8 mouse cellular contexts compared by ENCODE assay signal in the genomic region with DNA sequence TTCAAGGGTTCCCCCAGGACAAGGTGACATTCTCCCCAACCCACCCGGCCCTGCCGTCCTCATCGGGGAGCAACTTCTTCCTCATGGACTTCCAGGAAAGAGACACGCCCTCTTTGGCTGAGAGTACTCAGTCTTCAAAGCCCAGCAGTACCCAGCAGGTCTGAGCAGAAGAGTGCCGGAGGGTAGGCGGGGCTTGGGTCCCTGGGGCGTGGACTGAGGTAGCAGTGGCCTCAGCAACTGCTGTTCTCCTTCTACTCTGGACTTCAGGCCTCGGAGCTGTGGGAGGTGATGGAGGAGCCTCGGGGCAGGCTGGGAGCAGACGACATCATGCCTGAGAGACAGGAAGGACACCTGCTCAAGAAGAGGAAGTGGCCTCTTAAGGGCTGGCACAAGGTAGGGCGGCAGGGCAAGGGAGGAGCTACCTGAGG. TPM values are rescaled to one million over a fixed set of nuclear protein-coding genes. Genes with fewer than 3 reads are reported as not detected.
DNase-seq lines count a peak whose midpoint lies in the region; ATAC-seq and TF ChIP-seq lines count a peak whose summit lies in the region.

No protein-coding gene starts in this region.

- no peak for TF ChIP-seq EP300 in heart, adult 2 months (IDR thresholded peaks at IDR 0.05; ENCODE audit: insufficient read depth, low read depth, low read length)

- H3K79me2 ChIP-seq in heart, adult 2 months (replicated peaks; ENCODE audit: control insufficient read depth, insufficient read depth, low read length): no peaks in the 10 kb centered on the region

- no peak for ATAC-seq in heart, embryonic 11.5 days (replicated peaks; ENCODE audit: insufficient number of reproducible peaks, low FRiP score, low TSS enrichment)
- no peak for ATAC-seq in hindbrain, embryonic 15.5 days (ENCODE audit: low FRiP score, low read depth)
- peak; percentile 69 for ATAC-seq in liver, embryonic 11.5 days (replicated peaks; ENCODE audit: low FRiP score)
- ATAC-seq in neutrophil, adult 5-6 weeks (ENCODE audit: extremely low read depth, insufficient number of reproducible peaks, low FRiP score, poor library complexity, severe bottlenecking): peak; percentile 34

- WGBS in heart, embryonic 11.5 days (ENCODE audit: insufficient replicate concordance): 21% methylated on average over 11 of the region's 11 CpGs
- WGBS in heart, adult 2 months: 28% methylated on average over 11 of the region's 11 CpGs
- 31% methylated on average over 11 of the region's 11 CpGs for WGBS in hindbrain, embryonic 15.5 days
- WGBS in liver, embryonic 11.5 days: 21% methylated on average over 11 of the region's 11 CpGs

- peaks cover 18% of the 10 kb centered on the region for H3K36me3 ChIP-seq in heart, embryonic 11.5 days (ENCODE audit: control insufficient read depth, insufficient read depth, low read length)
- no peaks in the 10 kb centered on the region for H3K36me3 ChIP-seq in heart, adult 2 months (ENCODE audit: control insufficient read depth, insufficient read depth, low read length)
- peaks cover 40% of the 10 kb centered on the region for H3K36me3 ChIP-seq in hindbrain, embryonic 15.5 days
- peaks cover 17% of the 10 kb centered on the region for H3K36me3 ChIP-seq in liver, embryonic 11.5 days (ENCODE audit: control insufficient read depth, insufficient read depth, low read length)

- H3K4me3 ChIP-seq in heart, embryonic 11.5 days (ENCODE audit: low read depth, low read length): no peak overlapping the region
- H3K4me3 ChIP-seq in heart, adult 2 months: no peak overlapping the region
- H3K4me3 ChIP-seq in hindbrain, embryonic 15.5 days: no peak overlapping the region
- H3K4me3 ChIP-seq in liver, embryonic 11.5 days (ENCODE audit: low read depth, low read length): peak overlapping the region; percentile 67

- no peak for TF ChIP-seq CTCF in heart, adult 2 months (IDR thresholded peaks at IDR 0.05)

- no peak overlapping the region for H3K9ac ChIP-seq in heart, embryonic 11.5 days (ENCODE audit: low read depth, low read length)
- no peak overlapping the region for H3K9ac ChIP-seq in heart, adult 2 months (ENCODE audit: low read depth, low read length)
- no peak overlapping the region for H3K9ac ChIP-seq in hindbrain, embryonic 15.5 days
- peak overlapping the region; percentile 75 for H3K9ac ChIP-seq in liver, embryonic 11.5 days (ENCODE audit: low read depth, low read length)

- peaks cover 14% of the 10 kb centered on the region for H3K4me1 ChIP-seq in heart, embryonic 11.5 days (ENCODE audit: control insufficient read depth, insufficient read depth, low read length)
- peaks cover 10% of the 10 kb centered on the region for H3K4me1 ChIP-seq in heart, adult 2 months (ENCODE audit: control insufficient read depth, insufficient read depth, low read length)
- H3K4me1 ChIP-seq in hindbrain, embryonic 15.5 days (replicated peaks): peaks cover 25% of the 10 kb centered on the region
- peaks cover 21% of the 10 kb centered on the region for H3K4me1 ChIP-seq in liver, embryonic 11.5 days (replicated peaks; ENCODE audit: control insufficient read depth, insufficient read depth, low read length)

- no peak overlapping the region for H3K27ac ChIP-seq in heart, embryonic 11.5 days (ENCODE audit: low read depth, low read length)
- no peak overlapping the region for H3K27ac ChIP-seq in heart, adult 2 months
- no peak overlapping the region for H3K27ac ChIP-seq in hindbrain, embryonic 15.5 days (replicated peaks)
- no peak overlapping the region for H3K27ac ChIP-seq in liver, embryonic 11.5 days (ENCODE audit: low read depth, low read length)

- no peaks in the 10 kb centered on the region for H3K27me3 ChIP-seq in heart, embryonic 11.5 days (ENCODE audit: control insufficient read depth, insufficient read depth, low read length)
- H3K27me3 ChIP-seq in heart, adult 2 months (ENCODE audit: control insufficient read depth, insufficient read depth, low read length): no peaks in the 10 kb centered on the region
- no peaks in the 10 kb centered on the region for H3K27me3 ChIP-seq in hindbrain, embryonic 15.5 days
- no peaks in the 10 kb centered on the region for H3K27me3 ChIP-seq in liver, embryonic 11.5 days (replicated peaks; ENCODE audit: control insufficient read depth, insufficient read depth, low read length)

- no peak for TF ChIP-seq POLR2A in heart, adult 2 months (IDR thresholded peaks at IDR 0.05; ENCODE audit: insufficient read depth, low read depth, low read length)

- intact Hi-C loops in heart, adult 2 months (cut with DNase I): no loop called here
- intact Hi-C loops in left cerebral cortex, postnatal 25 days (cut with DNase I): no loop called here

- H3K4me2 ChIP-seq in heart, embryonic 11.5 days: peak overlapping the region; percentile 95
- H3K4me2 ChIP-seq in hindbrain, embryonic 15.5 days: peak overlapping the region; percentile 96
- H3K4me2 ChIP-seq in liver, embryonic 11.5 days: peak overlapping the region; percentile 94

- DNase-seq in heart, adult 2 months: no peak
- peak; percentile 85 for DNase-seq in R1 (ENCODE audit: low read depth, low spot score)
- peak; percentile 49 for DNase-seq in liver, embryonic 11.5 days (ENCODE audit: low spot score)
- DNase-seq in left cerebral cortex, postnatal 25 days (ENCODE audit: low spot score in 2 of 2): no peak
- DNase-seq in cerebellum, adult 11-12 months: no peak

- no peaks in the 10 kb centered on the region for H3K9me3 ChIP-seq in heart, embryonic 11.5 days (replicated peaks; ENCODE audit: control insufficient read depth, low read length)
- H3K9me3 ChIP-seq in hindbrain, embryonic 15.5 days: no peaks in the 10 kb centered on the region
- H3K9me3 ChIP-seq in liver, embryonic 11.5 days (ENCODE audit: control insufficient read depth, low read length): no peaks in the 10 kb centered on the region

RNA-seq across cellular contexts. Expression of a gene that starts 1.8 kb away (rescaled TPM):
- 3.9 and 4.1 TPM in 2 replicates for polyA plus RNA-seq in heart, embryonic 11.5 days (2014; fragmentation: Nextera tagmentation; extraction: Ambion mirVana)
- 1 to 10 TPM; 4.1 to 4.4 TPM for total RNA-seq in heart, adult 2 months (2021)
- 5.0 and 7.0 TPM in 2 replicates for polyA plus RNA-seq in heart, adult 2 months (2012; rRNA removed)
- polyA plus RNA-seq in hindbrain, embryonic 15.5 days (2015; fragmentation: Nextera tagmentation; extraction: Ambion mirVana): 12.1 and 12.2 TPM in 2 replicates
- polyA plus RNA-seq in liver, embryonic 11.5 days (2014; fragmentation: Nextera tagmentation; extraction: Ambion mirVana): 4.9 and 6.1 TPM in 2 replicates
- 20.9 and 22.7 TPM in 2 replicates for total RNA-seq in neutrophil, adult 5-6 weeks (2017)
- 10 to 100 TPM; 11.2 to 15.3 TPM for total RNA-seq in left cerebral cortex, postnatal 25 days (2021)

RNA-seq across cellular contexts. Expression of a gene that starts 10.9 kb away (rescaled TPM):
- polyA plus RNA-seq in heart, embryonic 11.5 days (2014; fragmentation: Nextera tagmentation; extraction: Ambion mirVana): 83.9 and 87.2 TPM in 2 replicates
- 10 to 100 TPM; 76.4 to 87.2 TPM for total RNA-seq in heart, adult 2 months (2021)
- 91.4 and 98.6 TPM in 2 replicates for polyA plus RNA-seq in heart, adult 2 months (2012; rRNA removed)
- polyA plus RNA-seq in hindbrain, embryonic 15.5 days (2015; fragmentation: Nextera tagmentation; extraction: Ambion mirVana): 62.2 and 63.9 TPM in 2 replicates
- 86.1 and 89.7 TPM in 2 replicates for polyA plus RNA-seq in liver, embryonic 11.5 days (2014; fragmentation: Nextera tagmentation; extraction: Ambion mirVana)
- 15.9 and 23.8 TPM in 2 replicates for total RNA-seq in neutrophil, adult 5-6 weeks (2017)
- total RNA-seq in left cerebral cortex, postnatal 25 days (2021): 10 to 100 TPM; 67.9 to 68.8 TPM

RNA-seq across cellular contexts. Expression of a gene that starts 11.0 kb away (rescaled TPM):
- 0.59 and 0.93 TPM in 2 replicates for polyA plus RNA-seq in heart, embryonic 11.5 days (2014; fragmentation: Nextera tagmentation; extraction: Ambion mirVana)
- total RNA-seq in heart, adult 2 months (2021): under 1 TPM in 1 of 2 experiments, not detected in 1; 0.18 TPM
- 0.50 and 1.0 TPM in 2 replicates for polyA plus RNA-seq in heart, adult 2 months (2012; rRNA removed)
- 3.3 and 3.6 TPM in 2 replicates for polyA plus RNA-seq in hindbrain, embryonic 15.5 days (2015; fragmentation: Nextera tagmentation; extraction: Ambion mirVana)
- polyA plus RNA-seq in liver, embryonic 11.5 days (2014; fragmentation: Nextera tagmentation; extraction: Ambion mirVana): 0.49 and 0.58 TPM in 2 replicates
- total RNA-seq in neutrophil, adult 5-6 weeks (2017): 0.47 TPM in 1 of 2 replicates, not detected in the other
- under 1 TPM; 0.66 to 0.71 TPM for total RNA-seq in left cerebral cortex, postnatal 25 days (2021)

RNA-seq across cellular contexts. Expression of a gene that starts 22.5 kb away (rescaled TPM):
- 13.9 and 16.6 TPM in 2 replicates for polyA plus RNA-seq in heart, embryonic 11.5 days (2014; fragmentation: Nextera tagmentation; extraction: Ambion mirVana)
- 10 to 100 TPM; 12.6 TPM for total RNA-seq in heart, adult 2 months (2021)
- 13.0 and 16.3 TPM in 2 replicates for polyA plus RNA-seq in heart, adult 2 months (2012; rRNA removed)
- 14.5 and 15.1 TPM in 2 replicates for polyA plus RNA-seq in hindbrain, embryonic 15.5 days (2015; fragmentation: Nextera tagmentation; extraction: Ambion mirVana)
- polyA plus RNA-seq in liver, embryonic 11.5 days (2014; fragmentation: Nextera tagmentation; extraction: Ambion mirVana): 16.4 and 17.6 TPM in 2 replicates
- total RNA-seq in neutrophil, adult 5-6 weeks (2017): 3.6 and 10.8 TPM in 2 replicates
- 1 to 10 TPM; 3.6 to 3.7 TPM for total RNA-seq in left cerebral cortex, postnatal 25 days (2021)

RNA-seq across cellular contexts. Expression of a gene that starts 39.0 kb away (rescaled TPM):
- polyA plus RNA-seq in heart, embryonic 11.5 days (2014; fragmentation: Nextera tagmentation; extraction: Ambion mirVana): 0.07 and 0.11 TPM in 2 replicates
- total RNA-seq in heart, adult 2 months (2021): under 1 TPM; 0.11 to 0.21 TPM
- 0.21 and 0.23 TPM in 2 replicates for polyA plus RNA-seq in heart, adult 2 months (2012; rRNA removed)
- 0.43 and 0.62 TPM in 2 replicates for polyA plus RNA-seq in hindbrain, embryonic 15.5 days (2015; fragmentation: Nextera tagmentation; extraction: Ambion mirVana)
- 0.17 TPM in 1 of 2 replicates, not detected in the other for polyA plus RNA-seq in liver, embryonic 11.5 days (2014; fragmentation: Nextera tagmentation; extraction: Ambion mirVana)
- 0.25 TPM in 1 of 2 replicates, not detected in the other for total RNA-seq in neutrophil, adult 5-6 weeks (2017)
- total RNA-seq in left cerebral cortex, postnatal 25 days (2021): 1 to 10 TPM; 2.1 to 2.2 TPM

Comparison
In these comparisons a context has a peak if more than half of its experiments do, and no peak if none do; other contexts are left out.
1. ATAC-seq: peak in liver, embryonic 11.5 days (single experiment) and neutrophil, adult 5-6 weeks (single experiment); none in heart, embryonic 11.5 days (single experiment) and hindbrain, embryonic 15.5 days (single experiment).
2. DNase-seq: peak in R1 (single experiment) and liver, embryonic 11.5 days (single experiment); none in heart, adult 2 months (0 of 2), left cerebral cortex, postnatal 25 days (0 of 2) and cerebellum, adult 11-12 months (single experiment).
3. Peak in every context shown above with its lines, with median percentiles within 50 percentile points of each other: H3K4me2 ChIP-seq.